Mouse (Mus musculus) liver, embryonic 15.5 days (tissue): Measurements from ENCODE around the gene Tldc1. TPM values are rescaled to one million over a fixed set of nuclear protein-coding genes. Genes with fewer than 3 reads are reported as not detected.
A peak's percentile ranks its signal among the peaks of the same experiment; 100 is the strongest.

Source experiments
- ATAC-seq: fragments of 200-750 bp; cut with Nextera tagmentation; 2 replicates; pipeline ENCODE4 v1.8.0; 2017; ENCODE audit warnings: moderate number of reproducible peaks, mild to moderate bottlenecking, moderate library complexity; ENCODE audit not compliant: insufficient read depth
- H3K27ac ChIP-seq: fragments of 300-500 bp; sonication (generic); replicated peaks from 2 replicates; pipeline ENCODE4 v1.5.1; 2015; ENCODE audit warnings: mild to moderate bottlenecking, inconsistent platforms
- H3K27me3 ChIP-seq: fragments of 300-500 bp; sonication (generic); 2 replicates; pipeline ENCODE4 v1.6.1; 2015; ENCODE audit warnings: mild to moderate bottlenecking, inconsistent platforms
- H3K36me3 ChIP-seq: fragments of 300-500 bp; sonication (generic); replicated peaks from 2 replicates; pipeline ENCODE4 v1.6.1; 2015; ENCODE audit warnings: moderate library complexity, mild to moderate bottlenecking, inconsistent platforms
- H3K4me1 ChIP-seq: fragments of 300-500 bp; sonication (generic); replicated peaks from 2 replicates; pipeline ENCODE4 v1.6.1; 2015; ENCODE audit warnings: inconsistent platforms
- H3K4me2 ChIP-seq: fragments of 300-500 bp; sonication (generic); 2 replicates; pipeline ENCODE4 v1.6.1; 2015; ENCODE audit warnings: moderate library complexity, mild to moderate bottlenecking, inconsistent platforms
- H3K4me3 ChIP-seq: fragments of 300-500 bp; sonication (generic); replicated peaks from 2 replicates; pipeline ENCODE4 v1.5.1; 2015; ENCODE audit warnings: mild to moderate bottlenecking, inconsistent platforms
- H3K9ac ChIP-seq: fragments of 300-500 bp; sonication (generic); 2 replicates; pipeline ENCODE4 v1.6.1; 2015; ENCODE audit warnings: moderate library complexity, mild to moderate bottlenecking, inconsistent platforms
- H3K9me3 ChIP-seq: fragments of 300-500 bp; sonication (generic); replicated peaks from 2 replicates; pipeline ENCODE4 v1.6.1; 2016; ENCODE audit warnings: inconsistent platforms
- WGBS: fragments of 180-500 bp; shearing (Covaris S2); methylation state at CpG from one replicate; pipeline ENCODE4 v1.1.7; 2015; ENCODE audit warnings: mixed read lengths; ENCODE audit not compliant: insufficient replicate concordance; 5-methylcytosine and 5-hydroxymethylcytosine counted together
- polyA plus RNA-seq: library from polyadenylated mRNA; unstranded; fragments of >200 nt; fragmentation: Nextera tagmentation; extraction: Ambion mirVana; gene quantifications from 2 replicates; pipeline ENCODE4 v1.2.1, GENCODE M21; 2015

The Tldc1 gene
- polyA plus RNA-seq, 1 experiment from 2014 or later, result 4.1 TPM

- no peaks in the 10 kb centered on the region for H3K27me3 ChIP-seq
- no peak overlapping the region for H3K9ac ChIP-seq
- WGBS, result 64% methylated on average over 6 of the region's 6 CpGs
- no peaks in the 10 kb centered on the region for H3K9me3 ChIP-seq
- no peak overlapping the region for H3K4me3 ChIP-seq
- H3K4me1 ChIP-seq, result peaks cover 56% of the 10 kb centered on the region
- H3K36me3 ChIP-seq, result peaks cover 18% of the 10 kb centered on the region
- no peak overlapping the region for H3K4me2 ChIP-seq
- H3K27ac ChIP-seq, result no peak overlapping the region
- no peak for ATAC-seq
Observed at GRCm38 (mm10) chr8:119816219-119816618, 38.0 kb upstream of the Tldc1 start.

- H3K9ac ChIP-seq, result peak overlapping the region; percentile 12; the same call in 1 of the 2 replicates
- no peaks in the 10 kb centered on the region for H3K27me3 ChIP-seq
- H3K9me3 ChIP-seq, result no peaks in the 10 kb centered on the region
- peaks cover 48% of the 10 kb centered on the region for H3K4me1 ChIP-seq
- H3K27ac ChIP-seq, result peak overlapping the region; percentile 77
- H3K4me2 ChIP-seq, result peak overlapping the region; percentile 10
- H3K36me3 ChIP-seq, result peaks cover 15% of the 10 kb centered on the region
- H3K4me3 ChIP-seq, result no peak overlapping the region
- ATAC-seq, result peak; percentile 42
- WGBS, result 16% methylated on average over 12 of the region's 12 CpGs
Observed at GRCm38 (mm10) chr8:119812650-119813431, 34.6 kb upstream of the Tldc1 start.

GRCm38 (mm10) chr8:119811925-119812324, 33.7 kb upstream of the Tldc1 start:
- Histone ChIP-seq H3K27ac (peak overlapping the region; percentile 53), H3K4me1 (peaks cover 41% of the 10 kb centered on the region), H3K4me2 (no peak overlapping the region), H3K9me3 (no peaks in the 10 kb centered on the region), H3K36me3 (peaks cover 15% of the 10 kb centered on the region), H3K27me3 (no peaks in the 10 kb centered on the region), H3K4me3 (no peak overlapping the region), H3K9ac (no peak overlapping the region)
- WGBS, result 32% methylated on average over 6 of the region's 6 CpGs
- ATAC-seq, result 0 out of 2 replicates have a peak, but pooled peaks have one; percentile 17

DNA sequence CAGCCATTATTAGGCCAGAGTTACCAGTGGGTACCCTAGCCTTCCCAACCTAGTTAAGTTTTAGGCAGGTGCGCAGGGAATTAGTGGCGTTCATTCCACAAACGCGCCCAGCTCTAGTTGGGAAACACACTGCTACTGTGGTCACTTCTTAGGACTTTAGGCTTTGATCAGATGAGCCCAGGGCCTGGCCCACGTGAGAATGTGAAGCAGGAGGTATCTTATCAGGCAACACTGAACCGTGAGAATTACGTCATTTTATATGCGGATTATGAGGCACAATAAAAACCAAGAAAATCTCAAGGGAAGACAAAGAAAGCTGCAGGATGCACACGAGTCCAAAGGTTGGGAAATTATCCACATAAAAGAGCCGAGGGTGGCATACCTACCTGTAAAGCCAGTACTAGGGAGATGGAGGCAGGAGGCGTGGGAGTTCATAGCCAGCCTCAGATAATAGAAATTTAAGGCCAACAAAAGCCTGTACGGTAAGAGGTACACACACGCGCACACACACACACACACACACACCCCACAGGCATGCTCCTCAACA, 32.8 kb upstream of the Tldc1 start:
- ATAC-seq, result no peak
- Histone ChIP-seq H3K9me3 (no peaks in the 10 kb centered on the region), H3K4me1 (peaks cover 38% of the 10 kb centered on the region), H3K27ac (no peak overlapping the region), H3K4me2 (no peak overlapping the region), H3K36me3 (peaks cover 15% of the 10 kb centered on the region), H3K9ac (no peak overlapping the region), H3K4me3 (no peak overlapping the region), H3K27me3 (no peaks in the 10 kb centered on the region)
- WGBS, result 68% methylated on average over 14 of the region's 14 CpGs

DNA sequence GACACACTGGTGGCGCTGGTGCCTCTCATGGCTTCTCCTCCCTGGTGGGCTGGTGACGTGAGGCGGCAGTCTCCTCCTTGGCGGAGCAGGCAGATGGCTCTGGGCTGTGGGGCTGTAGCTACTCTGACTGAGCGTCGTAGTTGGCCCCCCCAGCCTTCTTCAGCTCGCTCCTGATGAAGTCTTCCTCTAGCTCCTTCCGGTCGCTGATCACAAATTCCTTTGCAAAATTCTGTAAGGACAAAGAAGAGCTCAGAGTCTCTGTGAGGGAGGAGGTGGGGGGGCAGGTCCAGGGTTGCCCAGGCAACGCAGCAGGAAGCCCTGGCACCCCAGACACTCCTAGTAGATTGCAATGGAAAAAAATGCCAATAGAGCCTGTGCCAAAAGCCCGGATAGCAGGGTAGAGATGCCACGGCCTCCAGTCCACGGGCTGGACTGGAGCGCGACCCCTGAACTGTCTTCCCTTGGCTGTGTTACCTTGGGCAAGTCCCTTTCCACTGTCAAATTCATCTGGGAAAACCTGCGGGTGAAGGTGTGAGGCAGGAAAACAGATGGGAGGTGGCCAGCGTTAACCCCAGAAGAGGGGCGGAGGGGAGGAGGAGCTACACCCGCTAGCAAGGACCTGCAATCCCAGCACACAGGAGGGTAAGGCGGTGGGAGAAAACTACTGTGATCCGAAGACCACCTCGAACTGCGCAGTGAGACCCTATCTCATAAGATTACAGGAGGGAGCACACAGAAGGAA, 32.1 kb upstream of the Tldc1 start:
- Histone ChIP-seq H3K36me3 (peaks cover 8% of the 10 kb centered on the region; the same call in 1 of the 2 replicates), H3K9me3 (no peaks in the 10 kb centered on the region), H3K4me3 (no peak overlapping the region), H3K27ac (no peak overlapping the region), H3K27me3 (no peaks in the 10 kb centered on the region), H3K9ac (no peak overlapping the region), H3K4me2 (no peak overlapping the region), H3K4me1 (peaks cover 38% of the 10 kb centered on the region)
- 74% methylated on average over 23 of the region's 23 CpGs for WGBS
- ATAC-seq, result no peak

DNA sequence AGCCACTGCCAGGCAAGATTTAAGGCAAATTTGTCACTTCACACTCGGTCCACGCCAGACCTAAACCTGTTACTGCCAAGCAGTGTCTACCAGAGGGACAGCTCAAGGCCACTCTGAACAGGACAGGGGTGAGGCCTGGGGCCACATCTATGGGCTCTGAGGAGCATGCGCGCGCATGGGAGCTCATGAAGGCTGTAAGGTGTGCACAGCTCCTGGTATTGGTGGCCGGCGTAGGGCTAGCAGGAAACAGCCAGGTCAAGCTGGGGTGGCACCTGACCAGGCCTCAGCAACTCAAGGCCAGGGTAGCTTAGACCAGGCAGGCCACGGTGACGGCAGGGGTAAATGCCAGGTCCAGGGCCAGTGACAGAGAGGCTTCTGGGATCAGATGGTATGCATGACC, 31.4 kb upstream of the Tldc1 start:
- no peaks in the 10 kb centered on the region for H3K27me3 ChIP-seq
- H3K9me3 ChIP-seq, result no peaks in the 10 kb centered on the region
- 77% methylated on average over 9 of the region's 9 CpGs for WGBS
- H3K27ac ChIP-seq, result no peak overlapping the region
- H3K4me1 ChIP-seq, result peaks cover 37% of the 10 kb centered on the region
- no peak overlapping the region for H3K4me3 ChIP-seq
- H3K4me2 ChIP-seq, result no peak overlapping the region
- no peak overlapping the region for H3K9ac ChIP-seq
- no peak for ATAC-seq
- H3K36me3 ChIP-seq, result peaks cover 8% of the 10 kb centered on the region; the same call in 1 of the 2 replicates

DNA sequence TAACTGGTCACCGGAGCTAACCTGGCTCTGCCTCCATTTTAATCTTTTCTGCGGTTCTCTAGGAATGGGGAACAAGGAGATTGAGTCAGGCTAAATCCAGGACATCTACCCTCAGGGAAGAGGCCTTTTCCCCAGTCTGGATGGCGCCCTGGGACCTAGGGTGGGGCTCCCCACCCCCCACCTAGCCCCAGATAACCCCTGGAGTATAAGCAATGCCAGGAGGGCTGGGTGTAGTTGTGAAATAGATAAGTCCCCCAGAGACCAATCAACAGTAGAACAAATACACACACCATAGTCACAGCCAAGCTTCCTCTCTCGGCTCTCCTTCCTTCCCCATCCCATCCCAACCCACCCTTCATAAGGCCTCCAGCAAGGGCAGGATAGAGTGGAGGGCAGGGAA, 29.5 kb upstream of the Tldc1 start:
- Histone ChIP-seq H3K27me3 (no peaks in the 10 kb centered on the region), H3K9me3 (no peaks in the 10 kb centered on the region), H3K4me1 (peaks cover 18% of the 10 kb centered on the region), H3K4me2 (no peak overlapping the region), H3K4me3 (no peak overlapping the region), H3K27ac (no peak overlapping the region), H3K36me3 (peaks cover 8% of the 10 kb centered on the region; the same call in 1 of the 2 replicates), H3K9ac (no peak overlapping the region)
- ATAC-seq, result no peak
- 53% methylated on average over 4 of the region's 4 CpGs for WGBS

DNA sequence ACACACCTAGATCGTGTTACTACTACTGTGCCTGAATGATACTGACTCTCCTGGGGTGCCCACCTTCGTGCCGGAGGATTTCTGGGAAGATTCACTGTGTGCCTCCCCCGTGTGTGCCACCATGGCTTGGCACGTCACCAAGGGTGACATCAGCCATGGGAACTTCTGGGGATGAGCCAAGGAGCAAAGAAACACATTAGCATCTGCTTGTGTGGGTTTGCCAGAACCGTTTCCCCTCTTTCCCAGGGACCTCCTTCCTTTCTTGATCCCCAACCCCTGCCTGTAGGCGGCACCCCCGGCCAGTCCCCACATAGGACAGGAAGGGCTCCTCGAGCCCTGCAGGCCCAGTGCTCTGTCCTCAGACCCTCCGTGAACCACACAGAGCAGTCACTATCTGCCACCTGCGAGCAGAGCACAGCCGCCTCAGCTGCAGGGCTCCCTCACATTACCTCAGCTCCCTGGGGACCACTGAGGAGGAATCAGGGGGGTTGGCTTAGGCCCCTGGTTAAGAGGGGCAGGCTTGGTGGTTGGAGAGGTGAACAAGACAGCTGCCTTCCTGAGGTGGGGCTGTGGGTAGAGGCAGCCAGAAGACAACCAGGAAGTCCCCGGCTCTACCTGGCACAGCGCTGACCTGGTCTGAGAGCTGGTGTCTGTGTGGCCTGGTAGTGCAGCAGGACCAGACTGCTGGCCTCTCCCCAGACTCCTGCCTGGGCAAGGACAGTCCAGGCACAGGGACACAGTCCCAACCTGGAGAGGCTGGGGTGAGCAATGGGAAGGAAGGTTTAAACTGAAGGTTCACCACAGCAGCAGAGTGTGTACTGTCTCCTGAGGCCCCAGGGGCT, 28.4 kb upstream of the Tldc1 start:
- H3K27ac ChIP-seq, result no peak overlapping the region
- WGBS, result 67% methylated on average over 14 of the region's 14 CpGs
- H3K27me3 ChIP-seq, result no peaks in the 10 kb centered on the region
- H3K4me1 ChIP-seq, result peaks cover 7% of the 10 kb centered on the region; the same call in 1 of the 2 replicates
- no peaks in the 10 kb centered on the region for H3K9me3 ChIP-seq
- peaks cover 8% of the 10 kb centered on the region; the same call in 1 of the 2 replicates for H3K36me3 ChIP-seq
- no peak for ATAC-seq
- H3K4me2 ChIP-seq, result no peak overlapping the region
- no peak overlapping the region for H3K9ac ChIP-seq
- H3K4me3 ChIP-seq, result no peak overlapping the region

GRCm38 (mm10) chr8:119805275-119805674, 27.1 kb upstream of the Tldc1 start:
- Histone ChIP-seq H3K4me3 (no peak overlapping the region), H3K4me1 (peaks cover 6% of the 10 kb centered on the region; the same call in 1 of the 2 replicates), H3K9ac (no peak overlapping the region), H3K36me3 (peaks cover 8% of the 10 kb centered on the region; the same call in 1 of the 2 replicates), H3K27ac (no peak overlapping the region), H3K4me2 (no peak overlapping the region), H3K9me3 (no peaks in the 10 kb centered on the region), H3K27me3 (no peaks in the 10 kb centered on the region)
- WGBS, result 68% methylated on average over 8 of the region's 8 CpGs
- no peak for ATAC-seq

DNA sequence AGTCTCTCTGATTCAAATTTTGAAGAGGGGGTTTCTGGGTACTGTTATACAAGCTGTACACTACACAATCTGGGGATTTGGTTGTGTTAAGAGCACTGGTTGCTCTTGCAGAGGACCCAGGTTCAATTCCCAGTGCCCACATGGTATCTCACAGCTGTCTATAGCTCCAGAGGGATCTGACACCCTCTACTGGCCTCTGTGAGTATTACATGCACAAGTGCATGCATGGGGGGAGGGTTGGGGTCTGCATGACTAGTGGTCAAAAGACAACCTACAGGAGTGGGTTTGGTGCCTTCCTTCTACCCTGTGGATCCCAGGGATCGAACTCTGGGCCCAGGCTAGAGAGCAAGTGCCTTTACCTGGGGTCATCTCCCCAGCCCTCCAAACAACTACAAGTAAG, 24.4 kb upstream of the Tldc1 start:
- H3K4me1 ChIP-seq, result peaks cover 8% of the 10 kb centered on the region
- H3K4me2 ChIP-seq, result no peak overlapping the region
- H3K27me3 ChIP-seq, result no peaks in the 10 kb centered on the region
- no peak overlapping the region for H3K9ac ChIP-seq
- 76% methylated on average over 1 of the region's 1 CpGs for whole genome bisulfite sequencing
- H3K9me3 ChIP-seq, result no peaks in the 10 kb centered on the region
- no peak overlapping the region for H3K27ac ChIP-seq
- no peak for ATAC-seq
- no peaks in the 10 kb centered on the region for H3K36me3 ChIP-seq
- H3K4me3 ChIP-seq, result no peak overlapping the region
